Mouse (Mus musculus) liver, adult (tissue): ENCODE results near the gene Spata13.

Experiments
- GATA4 ChIP-seq: IDR thresholded peaks from 2 replicates; pipeline ENCODE4 v1.6.1; 2014; ENCODE audit warnings: mild to moderate bottlenecking, low read length; ENCODE audit not compliant: insufficient replicate concordance

Gene Spata13

DNA sequence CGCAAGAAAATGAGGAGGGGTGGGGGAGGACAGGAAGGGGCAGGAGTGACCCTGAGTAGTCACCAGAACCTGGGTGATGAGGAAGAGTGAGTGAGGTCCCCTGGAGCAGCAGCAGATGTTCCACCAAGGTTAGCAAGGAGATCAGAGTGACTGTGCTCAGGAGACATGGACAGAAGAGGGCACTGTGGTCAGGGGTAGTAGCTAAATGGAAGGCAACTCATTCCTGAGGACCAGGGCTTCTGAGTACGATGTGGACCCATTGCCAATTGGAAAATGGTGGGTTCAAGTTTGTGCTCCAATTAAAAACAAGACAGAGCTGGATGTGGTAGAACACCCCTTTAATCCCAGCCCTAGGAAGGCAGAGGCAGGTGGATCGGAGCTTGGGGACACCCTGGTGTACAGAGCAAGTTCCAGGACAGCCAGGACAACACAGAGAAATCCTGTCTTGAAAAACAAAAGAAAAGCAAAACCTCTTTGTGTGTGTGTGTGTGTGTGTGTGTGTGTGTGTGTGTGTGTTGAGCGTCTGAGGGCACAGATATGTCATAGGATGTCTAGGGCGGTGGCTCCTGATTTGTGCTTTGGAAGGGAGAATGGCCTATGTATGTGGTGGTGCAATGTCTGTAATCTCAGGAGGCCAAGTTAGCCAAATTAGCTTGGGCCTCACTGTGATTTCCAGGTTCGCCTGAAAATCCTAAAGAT, 77.9 kb downstream of the Spata13 start:
- no peak for TF ChIP-seq GATA4

DNA sequence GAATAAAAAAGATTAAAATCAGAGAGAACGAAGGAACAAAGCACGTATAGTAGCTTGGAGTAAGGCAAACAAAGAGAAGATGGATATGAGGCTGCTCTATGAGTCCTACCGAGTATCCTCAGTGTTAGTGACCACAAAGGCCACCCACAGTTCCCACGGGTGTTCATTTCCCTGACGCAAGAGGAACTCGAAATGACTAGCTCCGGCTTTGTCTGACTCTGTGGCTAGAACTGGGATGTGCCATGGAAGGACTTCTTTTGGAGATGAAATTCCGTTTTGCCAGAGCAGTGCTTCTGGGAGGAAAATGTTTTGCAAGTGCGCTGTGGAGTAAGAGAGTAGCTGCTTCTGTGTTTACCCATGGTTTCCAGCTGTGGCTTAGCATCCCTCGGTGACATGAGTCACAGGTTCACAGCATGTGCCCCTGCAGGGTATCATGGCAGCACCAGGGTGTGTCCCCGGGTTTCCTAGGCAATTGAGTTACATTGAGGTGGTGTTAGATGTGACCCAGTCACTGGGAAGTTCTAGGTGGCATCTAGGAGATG, 78.6 kb downstream of the Spata13 start:
- TF ChIP-seq GATA4 = no peak

DNA sequence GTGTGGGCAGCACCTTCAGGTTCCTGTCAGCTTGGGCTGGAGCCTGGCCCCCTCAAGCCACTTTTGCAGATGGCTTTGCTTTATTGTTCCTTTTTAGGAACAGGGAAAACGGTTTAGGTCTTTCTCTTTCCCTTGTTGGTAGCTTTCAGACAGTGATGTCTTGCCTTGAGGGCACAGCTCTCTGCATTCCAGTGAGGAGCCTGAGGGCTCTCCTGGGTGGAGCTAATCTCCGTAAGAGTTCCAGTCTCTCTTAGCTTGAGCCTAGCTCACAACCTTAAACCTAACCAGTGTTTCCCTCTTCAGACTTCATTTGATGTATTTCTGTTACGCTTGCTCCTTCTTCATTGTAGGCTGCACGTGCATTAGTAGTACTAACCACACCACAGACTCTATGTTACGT, 81.9 kb downstream of the Spata13 start:
- TF ChIP-seq GATA4 = no peak

DNA sequence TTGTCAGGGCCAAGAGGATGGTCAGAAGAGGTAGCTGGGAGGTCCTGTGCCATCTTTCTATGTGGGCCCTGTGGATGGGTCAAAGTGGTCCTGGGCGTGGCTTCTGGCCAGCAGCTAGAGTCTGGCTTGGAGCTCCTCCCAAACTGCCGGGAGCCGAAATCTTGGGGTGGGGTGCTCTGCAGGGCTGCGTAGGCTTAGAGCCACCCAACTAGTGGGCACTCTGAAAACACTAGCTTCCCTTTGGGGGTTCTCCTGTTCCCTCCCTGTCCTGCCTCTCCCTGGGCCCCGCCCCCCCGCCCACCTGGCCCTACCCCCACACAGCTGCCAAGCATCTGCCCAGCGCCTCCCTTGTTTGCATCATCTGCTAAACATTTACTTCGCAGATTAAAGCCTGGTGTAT, 87.5 kb downstream of the Spata13 start:
- no peak for TF ChIP-seq GATA4

DNA sequence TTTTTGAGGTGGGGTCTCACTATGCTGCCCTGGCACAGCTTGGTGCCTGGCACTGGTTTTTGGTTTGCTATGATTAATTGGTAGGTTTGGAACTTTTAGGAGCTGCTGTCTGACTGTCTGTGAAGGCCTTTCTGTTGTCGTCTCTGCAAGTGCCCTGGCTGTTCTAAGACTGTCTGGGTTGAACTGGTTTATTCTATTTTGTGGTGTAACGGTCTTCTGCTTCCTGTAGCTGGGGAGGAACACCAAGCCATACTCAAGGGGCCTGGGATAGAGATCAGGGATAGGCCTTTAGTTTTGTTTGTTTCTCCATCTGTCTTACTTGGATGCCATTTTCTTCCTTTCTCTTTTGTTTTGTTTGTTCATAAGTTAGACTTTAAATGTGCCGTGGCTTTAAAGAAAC, 88.1 kb downstream of the Spata13 start:
- no peak for TF ChIP-seq GATA4

DNA sequence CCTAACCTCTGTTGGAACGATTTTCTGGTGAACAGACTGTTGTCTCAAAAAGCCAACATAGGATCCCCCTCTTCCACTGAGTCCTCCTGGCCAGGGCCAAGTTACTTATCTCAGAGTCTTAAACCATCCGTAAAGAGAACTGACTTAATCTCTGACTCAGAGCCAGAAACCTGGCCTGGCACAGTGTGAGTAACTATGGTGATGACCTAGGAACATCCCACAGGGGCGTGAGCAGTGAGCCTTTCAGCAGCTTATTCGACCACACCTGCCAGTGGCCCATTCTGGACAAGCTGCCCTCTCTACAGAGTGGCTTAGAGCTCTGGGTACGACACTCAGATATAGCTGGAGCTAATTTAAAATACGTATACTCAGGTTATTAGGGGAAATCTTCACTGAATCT, 92.3 kb downstream of the Spata13 start:
- TF ChIP-seq GATA4 = no peak

DNA sequence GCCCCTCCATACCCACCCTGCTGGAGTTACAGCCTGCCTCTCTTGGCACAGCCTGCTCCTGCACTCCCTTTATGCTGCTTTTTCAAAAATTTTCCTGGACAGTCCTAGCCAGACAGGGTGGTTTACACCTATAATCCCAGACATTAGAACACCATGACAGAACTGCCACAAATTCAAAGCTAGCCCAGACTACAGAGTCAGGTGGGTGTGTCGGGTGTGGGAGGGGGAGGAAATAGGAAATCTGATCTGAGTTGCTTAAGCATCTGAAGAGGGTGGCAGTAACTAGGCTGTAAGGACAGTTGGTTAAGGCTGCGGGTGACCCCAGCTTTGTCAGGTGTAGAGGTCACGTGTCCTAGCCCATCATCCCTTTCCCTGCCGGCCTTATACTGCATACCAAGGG, 93.3 kb downstream of the Spata13 start:
- TF ChIP-seq GATA4 = no peak

DNA sequence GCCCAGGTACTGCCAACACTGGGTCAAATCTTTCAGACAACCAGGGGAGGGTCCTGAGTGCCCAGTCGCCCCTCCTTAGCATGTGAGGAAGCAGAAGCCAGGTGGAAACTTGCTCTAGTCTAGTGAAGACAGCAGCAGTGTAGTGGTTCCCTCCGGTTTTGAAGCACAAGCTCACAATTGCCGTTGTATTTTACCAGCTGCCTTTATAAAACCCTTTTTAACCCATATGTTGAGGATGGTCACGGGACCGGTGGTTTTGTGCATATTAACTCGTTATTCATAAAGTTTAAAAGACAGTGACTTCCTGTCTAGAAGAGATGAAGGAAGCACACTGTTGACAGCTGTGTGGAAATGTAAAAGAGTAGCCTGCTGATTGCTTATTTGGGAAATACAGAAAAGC, 98.3 kb downstream of the Spata13 start:
- TF ChIP-seq GATA4 = no peak

DNA sequence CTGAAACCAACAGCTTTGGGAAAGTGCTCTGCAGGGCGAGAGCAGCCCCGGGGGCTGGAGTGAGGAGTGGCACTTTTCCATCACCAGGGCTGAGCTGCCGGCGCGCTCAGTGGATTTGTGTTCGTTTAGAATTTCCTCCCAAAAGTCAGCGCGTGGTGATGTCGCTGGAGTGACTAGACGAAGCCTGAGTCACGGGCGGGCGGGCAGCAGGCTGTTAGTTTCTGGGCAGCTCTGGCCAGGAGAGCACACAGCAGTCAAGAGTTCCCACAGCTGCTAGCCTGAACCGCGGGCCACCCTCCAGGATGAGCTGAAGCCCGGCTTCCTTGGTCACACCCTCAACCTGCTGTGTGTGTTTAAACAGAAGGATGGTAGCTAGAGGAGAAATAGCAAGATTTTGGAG, 99.0 kb downstream of the Spata13 start:
- no peak for TF ChIP-seq GATA4

DNA sequence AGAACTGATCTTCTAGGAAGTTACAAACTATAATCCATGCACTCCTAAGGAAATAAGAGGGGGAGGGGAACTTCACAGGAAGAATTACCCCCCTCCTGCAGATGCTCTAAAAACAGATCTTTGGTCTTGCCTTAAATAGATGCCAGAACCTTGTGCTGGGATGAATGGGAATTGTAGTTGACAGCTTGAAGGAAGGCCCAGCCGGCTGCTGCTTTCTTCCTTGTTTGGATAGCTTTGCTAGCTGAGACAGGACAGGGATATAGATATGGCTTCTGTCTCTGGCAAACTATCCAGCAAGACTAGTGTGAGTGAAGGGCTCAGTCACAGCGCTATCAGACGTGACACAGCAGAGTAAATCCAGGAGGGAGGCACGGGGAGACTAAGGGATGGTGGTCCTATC, 99.9 kb downstream of the Spata13 start:
- TF ChIP-seq GATA4 = no peak

DNA sequence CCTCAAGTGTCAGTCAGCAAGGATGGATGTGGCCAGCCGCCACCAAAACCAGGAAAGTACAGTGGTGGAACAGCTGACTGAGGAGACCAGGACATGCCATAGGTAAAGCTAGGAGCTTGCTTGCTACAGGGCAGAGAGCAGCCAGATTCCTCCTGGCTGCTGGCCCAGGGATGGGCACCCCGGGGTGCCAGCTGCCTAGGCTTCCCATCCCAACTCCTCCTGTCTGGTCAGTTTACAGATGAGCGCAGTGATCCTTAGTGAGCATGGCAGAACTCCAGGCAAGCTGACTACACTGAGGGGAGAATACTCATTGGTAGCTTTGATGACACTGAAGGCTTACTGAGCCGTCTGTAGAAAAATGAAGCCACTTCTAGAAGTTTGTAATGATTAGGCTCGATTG, 101.4 kb downstream of the Spata13 start:
- no peak for TF ChIP-seq GATA4

DNA sequence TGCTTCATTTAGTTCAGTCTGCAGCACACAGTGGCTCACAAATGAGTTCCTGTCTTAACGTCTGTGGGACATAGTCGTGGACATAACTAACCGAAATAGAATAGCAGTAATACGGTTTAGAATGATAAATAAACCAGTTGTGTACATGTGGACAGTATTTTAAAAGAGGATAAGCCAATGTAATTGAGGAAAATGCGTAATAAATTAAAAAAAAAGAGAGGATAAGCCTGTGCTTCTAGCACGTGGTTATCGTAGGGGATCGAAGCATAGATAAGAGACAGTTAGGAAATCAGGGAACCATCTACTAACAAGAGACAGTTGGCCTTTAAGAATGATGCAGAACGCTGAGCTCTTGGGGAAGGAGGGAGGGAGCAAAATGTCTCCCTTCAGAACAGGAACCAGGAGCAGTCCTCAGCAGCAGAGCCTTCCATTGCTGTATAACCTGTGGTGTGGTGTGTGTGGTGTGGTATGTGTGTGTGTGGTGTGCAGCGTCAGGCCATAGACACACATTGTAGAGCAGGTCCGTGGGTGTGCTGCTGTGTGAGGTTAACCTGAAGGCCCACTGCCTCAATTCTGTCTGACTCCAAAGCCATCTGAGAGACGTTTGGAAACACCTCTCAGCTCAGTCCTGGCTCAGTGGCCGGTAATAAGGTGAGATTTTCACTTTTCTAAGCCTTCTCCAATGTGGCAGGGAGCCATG, 102.2 kb downstream of the Spata13 start:
- TF ChIP-seq GATA4 = no peak

DNA sequence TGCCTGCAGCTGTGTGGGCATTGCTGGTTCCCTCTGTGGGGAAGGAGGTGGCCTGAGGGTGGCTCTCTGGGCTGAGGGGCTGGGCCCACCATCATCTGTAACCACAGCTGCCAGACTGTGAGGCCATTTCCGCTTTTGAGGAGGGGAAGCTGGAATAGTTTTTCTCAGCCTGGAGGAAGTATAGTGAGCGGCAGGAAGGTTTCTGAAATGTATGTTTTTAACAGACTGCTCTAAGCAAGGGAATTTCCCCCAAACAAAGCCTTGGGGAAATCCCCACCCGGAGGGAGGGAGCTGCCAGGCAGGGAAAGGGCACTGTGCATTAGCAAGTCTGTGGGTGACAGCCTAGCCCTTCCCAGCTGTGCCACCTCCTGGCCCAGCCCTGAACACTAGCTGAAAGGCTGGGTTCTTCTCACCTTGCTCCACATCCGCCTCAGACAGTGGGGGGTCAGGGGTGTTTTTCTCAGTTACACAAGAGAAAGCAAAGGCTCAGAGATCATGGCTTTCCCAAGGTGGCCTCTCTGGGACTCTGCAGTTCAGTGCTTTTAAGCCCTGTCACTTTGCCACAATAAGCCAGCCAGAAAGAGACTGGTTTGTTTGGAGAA, 102.9 kb downstream of the Spata13 start:
- no peak for TF ChIP-seq GATA4

DNA sequence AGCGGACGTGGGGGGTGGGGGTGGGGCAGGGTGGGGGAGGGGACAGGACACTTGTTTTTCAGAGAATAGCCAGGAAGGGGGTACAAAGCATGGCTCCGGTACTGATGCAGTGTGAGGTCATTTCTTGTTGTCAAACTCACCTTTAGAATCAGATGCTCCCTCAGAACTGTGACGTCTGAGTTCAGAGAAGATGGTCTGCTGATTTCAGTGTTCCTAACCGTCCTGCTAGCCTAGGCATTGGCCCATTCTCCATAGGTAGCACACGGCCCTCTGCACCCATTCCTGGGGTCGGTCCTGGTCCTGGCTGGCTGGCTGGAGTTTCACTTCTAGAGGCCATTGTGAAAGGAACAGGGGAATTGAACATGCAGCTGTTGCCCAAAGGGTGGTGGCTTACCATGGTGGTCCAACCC, 103.4 kb downstream of the Spata13 start:
- no peak for TF ChIP-seq GATA4

DNA sequence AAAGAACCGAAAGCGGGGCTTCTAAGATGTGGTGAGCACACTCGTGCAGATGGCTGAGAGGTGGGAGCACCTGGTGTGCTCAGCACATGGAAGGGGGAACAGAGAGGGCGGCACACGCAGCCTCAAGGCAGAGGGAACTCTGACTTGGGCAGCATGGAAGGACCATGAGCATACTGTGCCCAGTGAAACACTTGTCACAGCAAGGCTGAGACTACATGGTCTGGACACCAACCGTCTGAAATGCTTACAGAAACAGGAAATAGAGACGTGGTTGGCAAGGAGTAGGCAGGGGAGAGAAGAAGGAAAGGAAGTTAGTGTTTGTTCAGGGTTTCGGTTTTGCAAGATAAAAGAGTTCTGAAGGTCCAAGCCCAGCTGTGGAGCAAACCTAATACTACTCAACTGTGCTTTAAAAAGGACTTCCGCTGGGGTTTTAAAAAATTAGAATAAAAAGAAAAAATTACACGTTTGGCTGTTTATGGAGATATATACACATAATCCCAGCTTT, 104.7 kb downstream of the Spata13 start:
- TF ChIP-seq GATA4 = no peak

DNA sequence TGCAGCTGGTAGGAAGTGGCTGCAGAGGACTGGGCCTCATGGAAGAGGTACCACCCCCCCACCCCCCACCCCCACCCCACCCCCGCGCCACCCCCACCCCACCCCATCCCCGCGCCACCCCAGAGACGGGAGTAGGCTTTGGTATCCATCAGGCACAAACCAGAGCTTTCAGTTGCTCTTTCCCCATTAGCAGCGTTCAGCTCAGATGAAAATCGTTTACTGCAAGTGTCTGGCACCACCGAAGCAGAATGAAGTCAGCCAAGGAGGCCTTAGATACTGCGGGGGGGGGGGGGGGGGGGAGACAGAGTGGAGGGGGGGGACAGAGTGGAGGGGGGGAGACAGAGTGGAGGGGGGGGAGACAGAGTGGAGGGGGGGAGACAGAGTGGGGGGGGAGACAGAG, 105.4 kb downstream of the Spata13 start:
- TF ChIP-seq GATA4 = no peak
